Mouse (Mus musculus) neutrophil, adult 5-6 weeks (primary cell): ENCODE data around the gene Itgb4. TPM values are rescaled to one million over a fixed set of nuclear protein-coding genes. Genes with fewer than 3 reads are reported as not detected.
"Not testable (repeated sequence)": the region's sequence is repeated elsewhere in the genome, so short reads cannot be mapped to it uniquely, and the experiment has no call there.

Experiments used
- ATAC-seq: fragments of 151-379, 151-347 bp; 2 replicates; pipeline ENCODE4 v1.8.0; 2017; ENCODE audit warnings: mild to moderate bottlenecking, moderate TSS enrichment; ENCODE audit not compliant: insufficient number of reproducible peaks, poor library complexity, low FRiP score, severe bottlenecking; ENCODE audit errors: extremely low read depth
- total RNA-seq: library from RNA; stranded (forward); fragments of 200-1000 nt; gene quantifications from 2 replicates; pipeline ENCODE4 v1.2.3, GENCODE M21; 2017

Gene Itgb4
- total RNA-seq, 1 experiment from 2014 or later: 0.23 TPM

DNA sequence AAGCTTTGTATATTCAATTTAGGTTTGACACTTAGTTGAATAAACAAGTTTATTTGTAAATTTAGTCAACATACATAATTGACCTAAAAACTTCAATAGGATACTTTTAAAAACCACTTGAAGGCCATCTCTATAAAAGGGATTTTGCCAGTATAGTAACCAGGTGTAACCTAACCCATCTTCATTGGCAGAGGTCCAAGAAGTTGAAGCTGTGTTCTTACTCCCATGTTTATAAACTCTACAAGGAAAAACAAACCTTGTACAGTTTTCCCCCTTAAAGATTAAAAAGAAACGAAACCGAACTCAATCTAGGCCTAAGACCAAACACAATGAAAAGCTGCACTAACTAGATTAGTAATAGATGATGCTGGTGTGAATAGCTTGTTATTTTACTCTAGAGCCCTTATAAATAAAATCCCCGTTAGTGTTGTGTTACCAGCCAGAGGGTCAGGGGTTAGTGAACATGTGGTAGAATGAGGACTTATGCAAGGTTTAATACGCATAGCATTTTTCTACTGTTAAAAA lies 47.8 kb downstream of the Itgb4 start:
- ATAC-seq: no peak

DNA sequence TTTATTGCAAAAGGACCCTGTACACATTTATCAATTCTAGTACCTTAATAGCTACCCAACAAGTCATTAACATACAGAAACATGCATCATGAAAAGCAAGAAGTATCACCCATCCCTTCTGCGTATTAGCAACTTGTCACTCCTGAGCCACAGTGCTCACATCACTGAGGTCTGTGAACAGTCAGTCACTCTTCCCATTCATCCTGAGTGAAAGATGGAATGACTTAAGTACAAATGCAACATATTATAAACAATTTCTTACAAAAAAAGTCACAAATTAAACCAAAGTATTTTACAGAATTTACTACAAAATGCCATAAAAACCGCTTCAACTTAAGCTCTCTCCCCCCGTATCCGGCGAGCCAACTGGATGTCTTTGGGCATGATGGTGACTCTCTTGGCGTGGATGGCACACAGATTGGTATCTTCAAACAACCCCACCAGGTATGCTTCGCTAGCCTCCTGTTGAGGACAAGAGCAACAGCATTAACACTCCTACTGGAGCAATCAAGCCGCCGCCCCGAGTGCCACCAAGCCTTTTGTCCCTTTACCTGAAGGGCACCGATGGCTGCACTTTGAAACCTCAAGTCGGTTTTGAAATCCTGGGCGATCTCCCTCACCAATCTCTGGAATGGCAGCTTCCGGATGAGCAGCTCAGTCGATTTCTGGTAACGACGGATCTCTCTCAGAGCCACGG lies 48.7 kb downstream of the Itgb4 start:
- ATAC-seq: not testable (repeated sequence)

DNA sequence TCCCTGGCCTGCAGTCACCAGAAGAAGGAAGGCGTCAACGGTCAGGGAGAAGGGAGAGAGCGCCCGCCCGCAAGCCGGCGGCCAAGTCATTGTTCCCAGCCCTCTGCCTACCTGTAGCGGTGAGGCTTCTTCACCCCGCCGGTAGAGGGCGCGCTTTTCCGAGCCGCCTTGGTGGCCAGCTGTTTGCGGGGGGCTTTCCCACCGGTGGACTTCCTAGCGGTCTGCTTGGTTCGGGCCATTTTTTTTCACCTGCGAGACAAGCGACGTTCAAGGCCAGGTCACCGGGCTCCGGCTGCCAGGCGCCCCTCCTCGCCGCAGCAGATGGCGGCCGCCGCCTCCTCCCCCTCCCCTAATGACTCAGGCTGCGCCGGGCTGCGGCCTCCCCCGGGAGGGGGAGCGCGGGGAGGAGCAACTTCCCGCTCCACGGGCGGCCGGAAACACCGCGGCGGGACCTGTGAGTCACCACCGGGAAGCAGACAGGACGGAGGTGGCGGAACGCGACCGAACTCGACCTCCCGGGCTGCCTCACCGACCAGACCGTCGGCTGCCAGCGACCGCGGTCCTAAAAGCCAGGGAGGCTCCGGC lies 49.4 kb downstream of the Itgb4 start:
- peak; percentile 13; the same call in 1 of the 2 replicates for ATAC-seq

DNA sequence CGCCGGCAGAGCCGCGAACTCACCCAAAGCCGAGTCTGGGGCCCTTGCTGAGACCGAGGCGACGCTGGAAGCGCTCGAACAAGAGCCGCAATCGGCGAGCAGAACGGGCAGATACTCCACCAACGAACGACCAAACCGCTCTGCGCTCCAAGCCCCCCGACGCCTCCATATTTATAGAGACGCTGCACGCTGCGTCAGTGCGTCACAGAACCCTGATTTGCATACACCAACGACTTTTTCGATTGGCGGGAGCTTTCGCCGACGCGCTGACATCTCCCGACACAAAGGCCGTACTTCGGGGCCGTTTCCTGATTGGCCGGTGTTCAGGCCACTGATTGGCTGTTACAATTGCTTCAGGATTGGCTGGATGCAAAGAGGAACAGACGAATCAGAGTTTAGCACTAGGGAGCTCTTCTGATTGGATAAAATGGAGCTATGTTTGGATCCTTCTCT lies 49.9 kb downstream of the Itgb4 start:
- ATAC-seq: peak; percentile 88

DNA sequence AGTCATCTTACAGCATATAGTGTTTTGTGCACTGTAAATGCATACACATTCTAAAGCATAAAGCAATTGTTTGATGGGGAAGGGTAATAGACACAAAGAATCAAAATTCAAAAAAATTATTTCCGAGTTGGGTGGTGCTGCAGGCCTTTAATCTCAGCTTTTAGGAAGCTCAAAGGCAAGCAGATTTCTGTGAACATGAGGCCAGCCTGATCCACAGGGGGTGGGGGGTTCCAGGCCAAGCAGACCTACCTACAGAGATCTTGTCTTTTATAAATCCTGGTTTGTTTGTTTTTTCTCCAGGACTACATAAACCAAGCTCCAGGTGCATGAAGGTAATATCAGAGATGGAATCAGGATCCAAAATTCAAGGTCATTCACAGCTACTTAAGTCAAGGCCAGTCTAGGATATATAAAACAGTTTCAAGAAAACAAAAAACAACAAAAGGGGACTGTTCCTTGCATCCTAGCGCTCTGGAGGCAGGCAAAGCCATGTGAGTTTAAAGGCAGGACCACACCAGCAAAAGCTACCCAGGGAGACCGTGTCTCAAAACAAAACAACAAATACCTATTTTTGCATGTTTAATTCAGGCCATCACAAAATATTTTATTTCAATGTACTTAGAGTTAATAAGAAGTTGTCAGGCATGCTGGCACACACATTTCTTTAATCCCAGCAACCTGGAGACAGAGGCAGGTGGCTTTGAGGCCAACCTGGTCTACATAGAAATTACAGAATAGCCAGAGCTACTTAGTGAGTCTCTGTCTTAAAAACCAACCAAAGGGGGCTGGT lies 50.7 kb downstream of the Itgb4 start:
- no peak for ATAC-seq

DNA sequence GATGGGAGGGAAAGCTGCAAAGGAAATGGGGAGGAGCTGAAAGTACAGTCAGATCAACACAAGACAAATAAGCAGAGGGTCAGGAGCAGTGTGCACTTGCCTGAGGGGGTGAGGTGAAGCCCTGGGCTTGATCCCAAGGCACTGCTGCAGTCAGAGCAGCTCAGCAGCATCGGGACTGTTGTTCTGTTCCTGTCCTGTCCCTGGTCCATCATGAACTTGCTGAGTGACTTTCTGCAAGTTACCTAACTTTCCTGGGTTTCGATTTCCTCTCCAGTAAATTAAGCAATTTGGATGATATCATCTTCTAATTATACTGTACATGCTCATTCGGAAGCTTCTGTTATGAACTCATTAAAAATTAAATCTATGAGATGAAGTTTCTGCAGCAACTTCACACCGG lies 53.2 kb downstream of the Itgb4 start, which contains the start of gene H3f3b:
Gene H3f3b (minus strand): TSS at position 207 of the 400 bp plus-strand sequence.
- ATAC-seq: no peak

DNA sequence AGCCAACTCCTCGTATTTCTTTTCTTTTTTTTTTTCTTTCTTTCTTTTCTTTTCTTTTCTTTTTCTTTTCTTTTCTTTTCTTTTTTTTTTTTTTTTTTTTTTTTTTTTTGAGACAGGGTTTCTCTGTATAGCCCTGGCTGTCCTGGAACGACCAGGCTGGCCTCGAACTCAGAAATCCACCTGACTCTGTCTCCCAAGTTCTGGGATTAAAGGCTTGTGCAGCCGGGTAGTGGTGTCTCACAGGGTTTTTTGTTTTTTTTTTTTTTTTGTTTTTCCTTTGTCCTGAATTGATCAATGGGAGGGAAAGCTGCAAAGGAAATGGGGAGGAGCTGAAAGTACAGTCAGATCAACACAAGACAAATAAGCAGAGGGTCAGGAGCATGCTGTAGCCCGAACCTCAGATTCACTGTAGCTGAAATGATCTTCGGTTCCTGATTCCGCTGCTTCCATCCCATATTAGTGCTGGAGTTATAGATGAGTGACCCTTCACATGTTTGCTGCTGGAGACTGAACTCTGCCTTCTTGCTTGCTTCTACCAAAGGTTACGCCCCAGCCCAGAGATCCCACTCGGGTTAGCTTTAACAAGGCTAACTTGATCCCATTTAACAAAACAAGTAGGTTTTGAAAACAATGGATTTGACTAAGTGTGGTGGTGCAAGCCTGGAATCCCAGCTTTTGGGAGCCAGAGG lies 53.8 kb downstream of the Itgb4 start:
- ATAC-seq: no peak

DNA sequence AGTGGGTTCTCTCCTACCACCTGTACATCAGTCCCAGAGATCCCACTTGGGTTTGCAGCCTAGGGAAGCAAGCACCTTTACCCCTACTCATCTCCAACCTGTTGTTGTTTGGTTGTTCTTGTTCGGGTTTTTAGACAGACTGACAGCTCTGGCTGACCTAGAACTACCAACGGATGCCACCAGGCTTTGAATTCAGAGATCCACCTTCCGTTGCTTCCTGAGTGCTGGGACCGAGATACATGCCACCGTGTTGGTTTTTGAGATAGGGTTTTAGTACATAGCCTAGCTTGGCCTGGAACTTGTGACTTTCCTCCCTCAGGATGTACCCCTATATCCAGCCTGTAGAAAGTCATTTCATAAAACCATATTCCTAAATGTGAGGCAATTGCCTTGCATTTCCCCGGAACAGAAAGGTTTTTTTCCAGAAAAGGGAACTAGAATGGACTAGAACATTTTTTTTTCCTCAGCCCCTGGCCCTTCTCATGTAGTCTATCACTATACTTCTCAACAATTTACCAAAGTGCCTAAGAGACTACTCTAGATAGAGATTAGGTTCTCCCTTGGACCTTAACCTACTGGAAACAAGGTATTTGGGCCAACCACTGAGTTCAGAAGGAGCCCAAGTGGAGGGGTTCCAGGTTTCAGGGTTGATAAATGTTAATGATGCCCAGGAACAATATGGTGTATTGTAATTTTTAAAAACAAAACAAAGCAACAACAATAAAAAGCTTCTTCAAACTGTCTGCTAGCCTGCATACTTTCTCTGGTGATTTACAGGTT lies 54.8 kb downstream of the Itgb4 start:
- no peak for ATAC-seq

DNA sequence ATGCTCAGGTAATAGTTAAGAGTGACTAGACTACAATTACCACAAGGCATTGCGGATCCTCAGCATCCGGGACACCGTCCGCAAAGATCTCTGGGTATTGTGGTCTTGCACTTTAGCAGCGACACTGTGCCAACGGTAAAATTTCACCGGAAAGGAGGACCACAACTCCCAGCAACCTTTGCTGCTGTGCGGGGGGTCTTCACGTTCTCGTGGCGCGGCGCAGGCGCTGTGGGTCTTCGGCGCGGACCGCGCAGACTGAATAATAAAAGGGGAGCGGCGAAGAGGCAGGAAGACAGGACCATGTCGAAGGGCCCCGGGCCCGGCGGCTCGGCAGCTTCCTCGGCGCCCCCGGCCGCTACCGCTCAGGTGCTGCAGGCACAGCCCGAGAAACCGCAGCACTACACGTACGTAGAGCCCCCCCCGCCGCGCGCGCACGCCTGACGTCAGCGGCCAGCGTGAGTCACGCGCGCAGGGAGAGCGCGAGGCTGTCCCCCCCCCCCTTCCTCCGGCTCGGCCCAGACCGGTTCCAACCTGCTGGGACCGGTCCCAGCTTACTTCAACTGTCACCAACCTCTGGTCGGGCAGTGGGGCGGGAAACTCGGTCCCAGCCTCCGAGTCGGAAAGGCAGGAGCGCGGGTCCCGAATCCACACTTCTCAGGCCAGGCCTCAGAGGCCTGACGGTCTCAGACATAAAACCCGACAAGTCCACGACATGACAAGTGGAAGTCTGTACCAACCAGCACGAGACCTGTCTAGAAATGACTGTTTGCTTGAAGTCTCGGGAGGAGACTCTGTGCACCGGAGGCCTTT lies 55.8 kb downstream of the Itgb4 start, which contains the start of gene Unk:
Gene Unk (plus strand): TSS at position 235 of the 810 bp plus-strand sequence.
- ATAC-seq: peak; percentile 91

DNA sequence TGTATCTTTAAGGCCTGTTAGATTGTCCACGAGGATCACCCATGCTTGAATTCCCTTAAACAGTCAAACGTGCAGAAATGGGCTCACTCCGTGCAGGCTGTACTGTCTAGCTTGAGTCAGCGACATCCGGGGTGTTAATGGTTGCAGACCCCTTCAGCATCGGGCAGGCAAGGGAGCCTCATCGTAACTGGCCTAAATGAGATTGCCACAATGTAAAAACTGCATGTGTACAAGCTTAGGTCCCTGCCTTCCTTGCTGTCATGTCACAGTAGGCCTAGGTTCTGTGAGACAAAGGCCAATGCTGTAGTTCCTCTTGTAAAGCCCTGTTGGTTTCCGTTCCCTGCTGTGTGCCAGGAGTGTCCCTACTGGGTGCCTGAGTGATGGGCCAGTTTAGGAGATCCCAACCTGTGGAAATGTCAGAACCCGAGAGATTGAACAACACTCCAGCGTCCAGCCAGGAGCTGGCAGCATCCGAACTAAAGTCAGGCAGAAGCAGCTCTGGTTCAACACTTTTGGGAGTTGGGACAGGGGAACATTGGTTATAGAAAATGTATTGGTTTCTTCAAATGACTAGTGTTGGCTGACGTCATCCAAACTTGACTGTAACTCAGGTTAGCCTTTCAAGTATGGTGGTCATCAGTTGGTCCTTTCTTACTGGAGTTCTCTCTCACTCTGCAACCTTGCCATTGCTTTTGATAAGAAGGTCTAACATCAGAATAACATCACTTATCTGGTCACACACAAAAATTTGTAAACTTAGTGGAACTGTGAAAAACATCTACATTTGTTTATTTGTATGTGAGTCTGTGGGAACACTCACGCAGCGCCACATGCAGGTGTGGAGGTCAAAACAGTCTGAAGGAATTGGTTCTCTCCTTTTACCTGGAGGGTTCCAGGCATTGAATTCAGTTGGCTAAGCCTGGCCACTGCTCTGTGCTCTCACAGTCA lies 56.7 kb downstream of the Itgb4 start:
- peak; percentile 14; the same call in 1 of the 2 replicates for ATAC-seq

DNA sequence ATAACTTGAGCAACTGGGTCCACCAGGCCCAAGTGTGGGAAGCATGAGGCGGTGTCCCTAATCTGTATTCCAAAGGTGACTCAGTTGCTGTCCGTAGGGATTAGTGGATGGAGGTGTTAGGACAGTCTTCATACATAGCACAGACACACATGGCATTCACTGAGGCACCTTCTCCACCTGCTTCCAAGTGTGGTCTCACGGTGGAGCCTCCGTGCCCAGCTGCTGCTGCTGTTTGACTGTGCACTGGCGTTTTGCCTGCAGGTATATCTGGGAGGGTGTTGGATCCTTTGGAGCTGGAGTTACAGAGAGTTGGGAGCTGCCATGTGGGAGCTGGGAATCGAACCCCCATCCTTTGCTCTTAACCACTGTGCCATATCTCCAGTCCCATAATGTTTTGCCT lies 60.1 kb downstream of the Itgb4 start:
- no peak for ATAC-seq

DNA sequence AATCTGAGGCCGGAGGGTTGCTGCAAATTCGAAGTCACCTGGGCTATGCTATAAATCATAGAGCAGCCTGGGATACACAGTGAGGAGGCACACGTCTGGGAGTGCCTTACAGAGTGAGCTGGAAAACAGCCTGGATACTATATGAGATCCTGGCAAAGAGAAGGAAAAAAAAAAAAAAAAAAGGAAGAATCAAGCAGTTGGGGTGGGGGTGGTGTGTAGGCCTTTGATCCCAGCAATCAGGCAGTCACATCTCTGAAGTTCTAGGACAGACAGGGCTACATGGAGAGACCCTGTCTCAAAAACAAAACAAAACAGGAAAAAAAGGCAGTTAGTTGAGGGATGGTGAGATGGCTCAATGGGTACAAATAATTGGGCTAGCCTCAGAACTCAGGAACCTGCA lies 62.2 kb downstream of the Itgb4 start:
- ATAC-seq: no peak

DNA sequence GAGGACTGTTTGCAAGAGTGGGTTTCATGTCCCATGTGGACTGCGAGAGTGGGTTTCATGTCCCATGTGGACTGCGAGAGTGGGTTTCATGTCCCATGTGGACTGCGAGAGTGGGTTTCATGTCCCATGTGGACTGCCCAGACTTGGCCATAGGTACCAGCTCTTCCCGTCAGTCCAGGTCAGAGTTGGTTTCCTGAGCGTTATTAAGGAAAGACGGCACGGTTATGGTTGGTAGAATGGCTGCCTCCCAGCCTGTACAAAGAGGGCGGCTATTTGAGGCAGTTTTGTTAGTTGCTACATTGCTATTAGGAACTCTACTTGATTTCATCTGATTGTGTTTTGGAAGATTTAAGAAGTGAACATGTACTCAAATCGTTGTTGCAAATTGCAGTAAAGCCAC lies 63.3 kb downstream of the Itgb4 start:
- no peak for ATAC-seq

DNA sequence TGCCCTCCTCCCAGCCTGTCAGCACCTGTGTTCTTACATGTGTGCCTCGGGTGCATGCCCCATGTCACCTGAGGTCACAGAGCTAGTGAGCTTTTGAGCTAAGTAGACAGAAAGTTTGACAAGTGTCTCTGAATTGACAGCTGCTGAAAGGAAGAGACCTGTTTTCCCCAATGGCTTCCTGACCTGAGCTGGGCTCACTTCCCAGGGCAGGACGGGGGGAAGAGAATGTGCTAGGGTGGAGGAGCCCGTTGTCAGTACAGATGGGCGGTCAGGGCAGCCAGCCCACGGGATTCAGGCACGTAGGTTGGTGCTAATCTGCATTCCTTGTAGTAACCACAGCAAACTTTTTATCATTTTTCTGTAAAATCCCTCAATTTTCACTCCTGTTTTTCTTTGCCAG lies 66.1 kb downstream of the Itgb4 start:
- no peak for ATAC-seq

DNA sequence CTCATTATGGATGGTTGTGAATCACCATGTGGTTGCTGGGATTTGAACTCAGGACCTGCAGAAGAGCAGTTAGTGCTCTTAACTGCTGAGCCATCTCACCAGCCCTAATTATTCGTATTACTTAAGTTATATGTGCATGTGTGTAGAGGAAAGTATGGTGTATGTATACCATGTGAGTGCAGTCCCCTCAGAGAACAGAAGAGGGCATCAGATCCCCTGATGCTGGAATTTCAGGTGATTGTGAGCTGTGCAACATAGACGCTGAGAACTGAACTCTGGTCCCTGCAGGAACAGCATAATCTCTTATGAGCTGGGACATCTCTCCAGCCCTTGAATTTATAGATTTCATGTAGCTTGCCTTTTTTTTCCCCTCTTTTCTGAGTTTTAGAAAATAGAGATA lies 67.3 kb downstream of the Itgb4 start:
- no peak for ATAC-seq

DNA sequence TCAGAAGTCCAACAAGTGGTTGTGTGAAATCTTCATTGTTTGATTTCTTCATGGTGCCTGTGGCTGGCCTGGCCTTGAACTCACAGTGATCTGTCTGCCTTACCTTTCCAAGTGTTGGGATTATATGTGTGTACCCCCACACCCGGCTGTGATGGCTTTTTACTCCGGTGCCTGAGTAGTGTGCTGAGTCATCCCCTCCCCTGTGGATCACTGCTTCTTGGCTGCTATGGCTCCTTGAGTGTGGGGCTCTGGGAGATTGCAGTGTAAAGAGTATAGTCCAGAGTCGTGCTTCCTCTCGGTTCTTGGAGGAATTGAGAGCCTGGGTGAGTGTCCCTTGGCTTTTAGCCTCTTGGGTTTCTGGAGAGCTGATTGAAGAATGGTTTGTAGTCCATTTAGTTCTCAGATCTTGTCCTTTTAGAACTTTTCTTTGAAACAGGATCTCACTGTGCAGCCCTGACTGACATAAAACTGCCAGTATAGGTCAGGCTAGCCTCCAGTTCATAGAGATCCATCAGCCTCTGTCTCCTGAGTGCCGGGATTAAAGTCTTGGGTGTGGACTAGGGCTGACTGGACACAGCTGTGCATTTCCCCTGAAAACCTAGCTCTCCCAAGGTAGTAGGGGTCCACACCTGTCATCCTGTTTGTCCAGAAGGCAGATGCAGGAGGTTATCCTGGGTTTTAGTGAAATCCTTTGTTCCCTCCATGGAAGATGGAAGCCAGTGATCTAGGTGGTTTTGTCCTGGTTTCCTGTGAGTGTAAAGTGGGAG lies 68.0 kb downstream of the Itgb4 start:
- no peak for ATAC-seq
